Mouse (Mus musculus): ENCODE data around the gene Psmd5. TPM values are rescaled to one million over a fixed set of nuclear protein-coding genes. Genes with fewer than 3 reads are reported as not detected.
A peak's percentile ranks its signal among the peaks of the same experiment; 100 is the strongest.
"Not testable (repeated sequence)": the region's sequence is repeated elsewhere in the genome, so short reads cannot be mapped to it uniquely, and the experiment has no call there.

The Psmd5 gene
- total RNA-seq, 4 experiments from 2014 or later: 11.2 to 13.0 (median 11.9) TPM

GRCm38 (mm10) chr2:34896821-34897460, 22.2 kb upstream of the Psmd5 start:
- DNase-seq (ENCODE audit: low spot score): no peak

- no peak for DNase-seq (ENCODE audit: low spot score)
Observed at GRCm38 (mm10) chr2:34895503-34896113, 20.8 kb upstream of the Psmd5 start.

GRCm38 (mm10) chr2:34893950-34894349, 19.2 kb upstream of the Psmd5 start:
- DNase-seq (ENCODE audit: low spot score): no peak

GRCm38 (mm10) chr2:34884186-34884585, 9.4 kb upstream of the Psmd5 start:
- DNase-seq (ENCODE audit: low spot score): no peak

- DNase-seq (ENCODE audit: low spot score): no peak
Observed at GRCm38 (mm10) chr2:34883190-34883589, 8.4 kb upstream of the Psmd5 start.

- DNase-seq (ENCODE audit: low spot score): no peak
Observed at GRCm38 (mm10) chr2:34882757-34883156, 8.0 kb upstream of the Psmd5 start.

- no peak for DNase-seq (ENCODE audit: low spot score)
Observed at GRCm38 (mm10) chr2:34880054-34880453, 5.3 kb upstream of the Psmd5 start.

- DNase-seq (ENCODE audit: low spot score): no peak
Observed at GRCm38 (mm10) chr2:34874271-34874670, 497 bp downstream of the Psmd5 start, which contains the start of gene Cutal. Cutal (plus strand) TSS chr2:34874396.

GRCm38 (mm10) chr2:34870520-34871474, 4.0 kb downstream of the Psmd5 start:
- peak; percentile 96 for DNase-seq (ENCODE audit: low spot score)

- DNase-seq (ENCODE audit: low spot score): no peak
Observed at GRCm38 (mm10) chr2:34869680-34870079, 5.1 kb downstream of the Psmd5 start.

- DNase-seq (ENCODE audit: low spot score): no peak
Observed at GRCm38 (mm10) chr2:34857728-34858127, 17.0 kb downstream of the Psmd5 start.

GRCm38 (mm10) chr2:34855265-34855664, 19.5 kb downstream of the Psmd5 start:
- DNase-seq (ENCODE audit: low spot score): no peak

GRCm38 (mm10) chr2:34847702-34848101, 27.1 kb downstream of the Psmd5 start:
- no peak for DNase-seq (ENCODE audit: low spot score)

- DNase-seq (ENCODE audit: low spot score): peak; percentile 80
Observed at GRCm38 (mm10) chr2:34843211-34843939, 31.4 kb downstream of the Psmd5 start.

- DNase-seq (ENCODE audit: low spot score): no peak
Observed at GRCm38 (mm10) chr2:34841706-34842105, 33.1 kb downstream of the Psmd5 start.

GRCm38 (mm10) chr2:34840143-34840542, 34.6 kb downstream of the Psmd5 start:
- DNase-seq (ENCODE audit: low spot score): not testable (repeated sequence)

GRCm38 (mm10) chr2:34835669-34836068, 39.1 kb downstream of the Psmd5 start:
- no peak for DNase-seq (ENCODE audit: low spot score)

GRCm38 (mm10) chr2:34833624-34834023, 41.1 kb downstream of the Psmd5 start:
- DNase-seq (ENCODE audit: low spot score): no peak

GRCm38 (mm10) chr2:34832766-34833457, 41.9 kb downstream of the Psmd5 start, which contains the start of gene Gm34653:
Gm34653 (plus strand) TSS chr2:34833007.
- DNase-seq (ENCODE audit: low spot score): not testable (repeated sequence)

- DNase-seq (ENCODE audit: low spot score): not testable (repeated sequence)
Observed at GRCm38 (mm10) chr2:34830066-34830465, 44.7 kb downstream of the Psmd5 start.

- no peak for DNase-seq (ENCODE audit: low spot score)
Observed at GRCm38 (mm10) chr2:34828026-34828425, 46.7 kb downstream of the Psmd5 start.
